Mouse (Mus musculus) hindbrain, embryonic 10.5 days (tissue): Measurements from ENCODE around the gene Slco3a1. TPM values are rescaled to one million over a fixed set of nuclear protein-coding genes. Genes with fewer than 3 reads are reported as not detected.

Source experiments
- DNase-seq: peaks from one replicate; pipeline ENCODE4 v3.0.0-alpha.2; 2017; ENCODE audit warnings: low spot score
- H3K27ac ChIP-seq: fragments of 300-500 bp; sonication (generic); 2 replicates; pipeline ENCODE4 v1.5.1; 2016; ENCODE audit warnings: mild to moderate bottlenecking, moderate library complexity
- H3K27me3 ChIP-seq: fragments of 300-500 bp; sonication (generic); 2 replicates; pipeline ENCODE4 v1.6.1; 2016; ENCODE audit warnings: mild to moderate bottlenecking; ENCODE audit not compliant: poor library complexity, insufficient read depth, severe bottlenecking
- H3K36me3 ChIP-seq: fragments of 300-500 bp; sonication (generic); 2 replicates; pipeline ENCODE4 v1.6.1; 2016; ENCODE audit warnings: mild to moderate bottlenecking, moderate library complexity
- H3K4me1 ChIP-seq: fragments of 300-500 bp; sonication (generic); replicated peaks from 2 replicates; pipeline ENCODE4 v1.6.1; 2016; ENCODE audit warnings: mild to moderate bottlenecking
- H3K4me3 ChIP-seq: fragments of 300-500 bp; sonication (generic); 2 replicates; pipeline ENCODE4 v1.5.1; 2016; ENCODE audit warnings: mild to moderate bottlenecking, moderate library complexity
- H3K9me3 ChIP-seq: fragments of 300-500 bp; sonication (generic); 2 replicates; pipeline ENCODE4 v1.6.1; 2016; ENCODE audit warnings: mild to moderate bottlenecking, moderate library complexity
- WGBS: fragments of 180-500 bp; shearing (Covaris S2); methylation state at CpG from one replicate; pipeline ENCODE4 v1.1.7; 2016; 5-methylcytosine and 5-hydroxymethylcytosine counted together
- polyA plus RNA-seq: library from polyadenylated mRNA; unstranded; fragments of >200 nt; fragmentation: Nextera tagmentation; extraction: Ambion mirVana; gene quantifications from 2 replicates; pipeline ENCODE4 v1.2.1, GENCODE M21; 2016

The Slco3a1 gene
- polyA plus RNA-seq, 1 experiment from 2014 or later = 10.1 TPM

GRCm38 (mm10) chr7:74382286-74382685, 172.3 kb downstream of the Slco3a1 start:
- 83% methylated on average over 3 of the region's 3 CpGs for WGBS
- H3K9me3 ChIP-seq = no peaks in the 10 kb centered on the region
- no peak overlapping the region for H3K4me3 ChIP-seq
- no peaks in the 10 kb centered on the region for H3K27me3 ChIP-seq
- no peaks in the 10 kb centered on the region for H3K36me3 ChIP-seq
- no peak overlapping the region for H3K27ac ChIP-seq
- H3K4me1 ChIP-seq = 0 out of 2 replicates have a peak, but pooled peaks cover 6% of the 10 kb centered on the region
- no peak for DNase-seq

GRCm38 (mm10) chr7:74381881-74382281, 172.7 kb downstream of the Slco3a1 start:
- whole genome bisulfite sequencing = 78% methylated on average over 2 of the region's 2 CpGs
- no peaks in the 10 kb centered on the region for H3K9me3 ChIP-seq

GRCm38 (mm10) chr7:74381051-74381450, 173.5 kb downstream of the Slco3a1 start:
- DNase-seq = no peak
- Histone ChIP-seq H3K36me3 (no peaks in the 10 kb centered on the region), H3K27me3 (no peaks in the 10 kb centered on the region), H3K4me3 (no peak overlapping the region), H3K4me1 (0 out of 2 replicates have a peak, but pooled peaks cover 3% of the 10 kb centered on the region), H3K27ac (no peak overlapping the region), H3K9me3 (no peaks in the 10 kb centered on the region)
- WGBS = 82% methylated on average over 2 of the region's 2 CpGs

More at GRCm38 (mm10) chr7:74381881-74382281, 172.7 kb downstream of the Slco3a1 start:
- Histone ChIP-seq H3K27me3 (no peaks in the 10 kb centered on the region), H3K4me3 (no peak overlapping the region), H3K27ac (no peak overlapping the region), H3K36me3 (no peaks in the 10 kb centered on the region), H3K4me1 (0 out of 2 replicates have a peak, but pooled peaks cover 6% of the 10 kb centered on the region)
- DNase-seq = no peak

GRCm38 (mm10) chr7:74377909-74378308, 176.7 kb downstream of the Slco3a1 start:
- DNase-seq = no peak
- Histone ChIP-seq H3K4me1 (no peaks in the 10 kb centered on the region), H3K27ac (no peak overlapping the region), H3K27me3 (no peaks in the 10 kb centered on the region), H3K36me3 (no peaks in the 10 kb centered on the region), H3K9me3 (no peaks in the 10 kb centered on the region), H3K4me3 (no peak overlapping the region)
- 91% methylated on average over 10 of the region's 10 CpGs for WGBS

- no peak for DNase-seq
- H3K4me3 ChIP-seq = no peak overlapping the region
- H3K36me3 ChIP-seq = no peaks in the 10 kb centered on the region
- H3K4me1 ChIP-seq = peaks cover 5% of the 10 kb centered on the region; the same call in 1 of the 2 replicates
- H3K9me3 ChIP-seq = no peaks in the 10 kb centered on the region
- no peaks in the 10 kb centered on the region for H3K27me3 ChIP-seq
- 82% methylated on average over 12 of the region's 12 CpGs for WGBS
- no peak overlapping the region for H3K27ac ChIP-seq
These were observed 178.1 kb downstream of the Slco3a1 start for GRCm38 (mm10) chr7:74376397-74377044.

- Histone ChIP-seq H3K27me3 (no peaks in the 10 kb centered on the region), H3K36me3 (no peaks in the 10 kb centered on the region), H3K4me3 (no peak overlapping the region), H3K27ac (no peak overlapping the region), H3K9me3 (no peaks in the 10 kb centered on the region), H3K4me1 (peaks cover 9% of the 10 kb centered on the region; the same call in 1 of the 2 replicates)
- WGBS = 69% methylated on average over 14 of the region's 14 CpGs
- no peak for DNase-seq
These were observed 179.2 kb downstream of the Slco3a1 start for GRCm38 (mm10) chr7:74375174-74375957.

- H3K4me1 ChIP-seq = peaks cover 9% of the 10 kb centered on the region
- 86% methylated on average over 6 of the region's 6 CpGs for WGBS
- H3K4me3 ChIP-seq = no peak overlapping the region
- no peaks in the 10 kb centered on the region for H3K36me3 ChIP-seq
- no peak overlapping the region for H3K27ac ChIP-seq
- DNase-seq = no peak
- H3K9me3 ChIP-seq = no peaks in the 10 kb centered on the region
- H3K27me3 ChIP-seq = no peaks in the 10 kb centered on the region
These were observed 181.5 kb downstream of the Slco3a1 start for GRCm38 (mm10) chr7:74373056-74373455.

- DNase-seq = no peak
- Histone ChIP-seq H3K4me3 (no peak overlapping the region), H3K36me3 (no peaks in the 10 kb centered on the region), H3K9me3 (no peaks in the 10 kb centered on the region), H3K27me3 (no peaks in the 10 kb centered on the region), H3K27ac (no peak overlapping the region), H3K4me1 (peaks cover 18% of the 10 kb centered on the region)
- 80% methylated on average over 6 of the region's 6 CpGs for WGBS
These were observed 182.4 kb downstream of the Slco3a1 start for GRCm38 (mm10) chr7:74372141-74372582.

GRCm38 (mm10) chr7:74371656-74372055, 182.9 kb downstream of the Slco3a1 start:
- Histone ChIP-seq H3K36me3 (no peaks in the 10 kb centered on the region), H3K9me3 (no peaks in the 10 kb centered on the region), H3K27ac (no peak overlapping the region), H3K4me3 (no peak overlapping the region), H3K4me1 (peaks cover 23% of the 10 kb centered on the region), H3K27me3 (no peaks in the 10 kb centered on the region)
- 40% methylated on average over 2 of the region's 2 CpGs for WGBS
- DNase-seq = no peak

- Histone ChIP-seq H3K27ac (no peak overlapping the region), H3K4me1 (peaks cover 28% of the 10 kb centered on the region), H3K9me3 (no peaks in the 10 kb centered on the region), H3K27me3 (no peaks in the 10 kb centered on the region; the same call in 1 of the 2 replicates), H3K36me3 (no peaks in the 10 kb centered on the region), H3K4me3 (no peak overlapping the region)
- WGBS = 31% methylated on average over 2 of the region's 2 CpGs
- DNase-seq = no peak
These were observed 183.4 kb downstream of the Slco3a1 start for GRCm38 (mm10) chr7:74371208-74371607.

- 65% methylated on average over 4 of the region's 4 CpGs for WGBS
- no peak overlapping the region for H3K4me3 ChIP-seq
- no peaks in the 10 kb centered on the region; the same call in 1 of the 2 replicates for H3K27me3 ChIP-seq
- DNase-seq = peak; percentile 47
- no peak overlapping the region for H3K27ac ChIP-seq
- no peaks in the 10 kb centered on the region for H3K9me3 ChIP-seq
- no peaks in the 10 kb centered on the region for H3K36me3 ChIP-seq
- H3K4me1 ChIP-seq = peaks cover 43% of the 10 kb centered on the region
These were observed 184.9 kb downstream of the Slco3a1 start for GRCm38 (mm10) chr7:74369657-74370056.

- H3K4me1 ChIP-seq = peaks cover 50% of the 10 kb centered on the region
- no peaks in the 10 kb centered on the region for H3K9me3 ChIP-seq
- H3K27me3 ChIP-seq = no peaks in the 10 kb centered on the region; the same call in 1 of the 2 replicates
- H3K27ac ChIP-seq = no peak overlapping the region
- no peak for DNase-seq
- H3K4me3 ChIP-seq = no peak overlapping the region
- H3K36me3 ChIP-seq = no peaks in the 10 kb centered on the region
- 86% methylated on average over 11 of the region's 11 CpGs for WGBS
These were observed 186.2 kb downstream of the Slco3a1 start for GRCm38 (mm10) chr7:74368256-74368980.
